ENCODE assay signal across 8 mouse cellular contexts in the genomic region with DNA sequence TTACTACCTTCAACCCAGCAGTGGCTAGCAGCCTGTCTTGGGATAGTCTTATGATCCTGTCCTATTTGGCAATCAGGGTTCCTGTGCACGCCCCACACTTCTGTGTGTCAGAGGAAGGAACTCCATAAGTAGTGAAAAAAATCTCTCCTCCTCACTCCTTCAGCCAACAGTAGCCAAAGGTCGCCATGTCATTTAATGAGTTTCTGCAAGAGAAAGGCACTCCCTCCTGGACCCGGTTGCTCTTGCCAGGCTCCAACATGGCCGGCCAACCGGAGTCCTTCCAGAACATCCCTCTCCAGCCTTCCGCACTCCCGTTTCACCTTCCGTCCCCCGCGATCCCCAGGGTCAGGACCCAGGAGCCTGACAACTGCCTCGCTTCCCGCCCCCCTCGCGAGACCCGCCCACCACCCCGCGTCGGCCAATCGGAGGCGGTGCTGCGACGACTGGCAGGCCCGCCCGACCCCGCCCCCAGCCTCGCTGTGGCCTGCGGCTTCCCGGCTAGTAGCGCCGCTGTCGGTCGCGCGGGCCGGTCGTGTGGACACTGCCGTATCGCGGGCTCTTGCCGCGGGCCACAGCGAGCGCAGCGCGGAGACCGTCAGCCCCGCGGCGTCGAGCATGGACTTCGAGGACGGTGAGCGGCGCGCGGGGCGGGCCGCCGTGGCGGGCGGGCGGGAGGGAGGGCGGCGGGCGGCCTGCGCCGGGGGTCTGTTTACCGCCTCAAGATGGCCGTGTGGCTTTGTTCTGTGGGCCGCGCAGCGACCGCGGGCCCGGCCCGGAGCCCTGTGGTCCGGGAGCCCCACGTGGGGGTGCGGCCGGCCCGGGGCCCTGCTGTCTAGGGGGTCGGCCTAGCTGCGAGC. TPM values are rescaled to one million over a fixed set of nuclear protein-coding genes. Genes with fewer than 3 reads are reported as not detected.
DNase-seq lines count a peak whose midpoint lies in the region; ATAC-seq and TF ChIP-seq lines count a peak whose summit lies in the region.

A gene (plus strand): TSS at position 498 of the 857 bp plus-strand sequence.

- peak; percentile 85; the same call in 1 of the 2 replicates for TF ChIP-seq POLR2A in bone marrow, adult 2 months (IDR thresholded peaks at IDR 0.05; ENCODE audit: borderline replicate concordance, control insufficient read depth, low read depth, low read length)

- no peaks in the 10 kb centered on the region; the same call in 1 of the 2 replicates for H3K4me1 ChIP-seq in bone marrow, adult 2 months (ENCODE audit: control insufficient read depth, insufficient read depth, low read length)
- H3K4me1 ChIP-seq in embryonic facial prominence, embryonic 15.5 days = peaks cover 21% of the 10 kb centered on the region
- H3K4me1 ChIP-seq in kidney, embryonic 14.5 days (ENCODE audit: control insufficient read depth, insufficient read depth, low read length) = peaks cover 12% of the 10 kb centered on the region; the same call in 1 of the 2 replicates
- peaks cover 13% of the 10 kb centered on the region for H3K4me1 ChIP-seq in limb, embryonic 15.5 days

- WGBS in bone marrow, adult 2 months = 1% methylated on average over 80 of the region's 83 CpGs
- under 1% methylated on average over 62 of the region's 83 CpGs for WGBS in embryonic facial prominence, embryonic 15.5 days
- WGBS in kidney, embryonic 14.5 days = 0% methylated on average over 68 of the region's 83 CpGs
- WGBS in limb, embryonic 15.5 days = under 1% methylated on average over 30 of the region's 83 CpGs

- peak; percentile 91 for ATAC-seq in embryonic facial prominence, embryonic 15.5 days (ENCODE audit: insufficient number of reproducible peaks, low FRiP score, low TSS enrichment, low read depth)
- peak; percentile 96 for ATAC-seq in kidney, embryonic 14.5 days (ENCODE audit: low FRiP score, low TSS enrichment)
- peak; percentile 95 for ATAC-seq in limb, embryonic 15.5 days (ENCODE audit: insufficient number of reproducible peaks, low FRiP score, low TSS enrichment, low read depth)

- no peak for TF ChIP-seq CTCF in bone marrow, adult 2 months (IDR thresholded peaks at IDR 0.05; ENCODE audit: control insufficient read depth, insufficient read depth, low read length)

- H3K36me3 ChIP-seq in embryonic facial prominence, embryonic 15.5 days = no peaks in the 10 kb centered on the region
- H3K36me3 ChIP-seq in kidney, embryonic 14.5 days (ENCODE audit: control insufficient read depth, insufficient read depth, low read length) = peaks cover 3% of the 10 kb centered on the region; the same call in 1 of the 2 replicates
- H3K36me3 ChIP-seq in limb, embryonic 15.5 days = no peaks in the 10 kb centered on the region

- H3K27ac ChIP-seq in bone marrow, adult 2 months (ENCODE audit: control insufficient read depth, insufficient read depth, low read depth, low read length, poor library complexity) = peak within 1 kb of the TSS; percentile 28; the same call in 1 of the 2 replicates
- peak within 1 kb of the TSS; percentile 82 for H3K27ac ChIP-seq in embryonic facial prominence, embryonic 15.5 days (replicated peaks)
- H3K27ac ChIP-seq in kidney, embryonic 14.5 days (ENCODE audit: low read depth, low read length) = peak within 1 kb of the TSS; percentile 81
- H3K27ac ChIP-seq in limb, embryonic 15.5 days = peak within 1 kb of the TSS; percentile 86

- H3K27me3 ChIP-seq in embryonic facial prominence, embryonic 15.5 days = no peaks in the 10 kb centered on the region
- H3K27me3 ChIP-seq in kidney, embryonic 14.5 days (ENCODE audit: control insufficient read depth, insufficient read depth, low read length) = no peaks in the 10 kb centered on the region
- H3K27me3 ChIP-seq in limb, embryonic 15.5 days = no peaks in the 10 kb centered on the region

- peak; percentile 96 for DNase-seq in 416B (ENCODE audit: low read depth)
- DNase-seq in heart, adult 9 months (ENCODE audit: low spot score in 2 of 2) = peak; percentile 91 to 93
- peak; percentile 74 to 78 for DNase-seq in monocyte, adult 2 months (ENCODE audit: low read depth in 1 of 2, low spot score in 2 of 2)
- peak; percentile 84 to 86 for DNase-seq in spleen, postnatal 36 days (ENCODE audit: low spot score in 2 of 2)

- H3K9me3 ChIP-seq in embryonic facial prominence, embryonic 15.5 days (replicated peaks) = no peaks in the 10 kb centered on the region
- no peaks in the 10 kb centered on the region for H3K9me3 ChIP-seq in kidney, embryonic 14.5 days (ENCODE audit: control insufficient read depth, low read length)
- H3K9me3 ChIP-seq in limb, embryonic 15.5 days = no peaks in the 10 kb centered on the region

- peak within 1 kb of the TSS; percentile 100 for H3K9ac ChIP-seq in embryonic facial prominence, embryonic 15.5 days
- H3K9ac ChIP-seq in kidney, embryonic 14.5 days (ENCODE audit: low read depth, low read length) = peak within 1 kb of the TSS; percentile 99
- peak within 1 kb of the TSS; percentile 98 for H3K9ac ChIP-seq in limb, embryonic 15.5 days

- peak within 1 kb of the TSS; percentile 66 for H3K4me3 ChIP-seq in bone marrow, adult 2 months (replicated peaks; ENCODE audit: control insufficient read depth, low read depth, low read length)
- H3K4me3 ChIP-seq in embryonic facial prominence, embryonic 15.5 days (replicated peaks) = peak within 1 kb of the TSS; percentile 96
- peak within 1 kb of the TSS; percentile 87 for H3K4me3 ChIP-seq in kidney, embryonic 14.5 days (ENCODE audit: low read length)
- H3K4me3 ChIP-seq in limb, embryonic 15.5 days = peak within 1 kb of the TSS; percentile 98

- peak within 1 kb of the TSS; percentile 70 for H3K4me2 ChIP-seq in embryonic facial prominence, embryonic 15.5 days (replicated peaks)
- H3K4me2 ChIP-seq in kidney, embryonic 14.5 days (replicated peaks; ENCODE audit: low read depth, low read length) = peak within 1 kb of the TSS; percentile 69
- peak within 1 kb of the TSS; percentile 60 for H3K4me2 ChIP-seq in limb, embryonic 15.5 days

RNA-seq across cellular contexts. Expression of the gene that starts here (rescaled TPM):
- polyA plus RNA-seq in bone marrow, adult 2 months (2011; ENCODE audit: insufficient read depth, insufficient read length, low replicate concordance, missing spikeins) = 16.8 and 21.6 TPM in 2 replicates
- polyA plus RNA-seq in embryonic facial prominence, embryonic 15.5 days (2015; fragmentation: Nextera tagmentation; extraction: Ambion mirVana) = 34.9 and 41.2 TPM in 2 replicates
- polyA plus RNA-seq in kidney, embryonic 14.5 days (2014; fragmentation: Nextera tagmentation; extraction: Ambion mirVana) = 45.1 and 57.3 TPM in 2 replicates
- polyA plus RNA-seq in limb, embryonic 15.5 days (2015; fragmentation: Nextera tagmentation; extraction: Ambion mirVana) = 34.4 and 38.0 TPM in 2 replicates

Comparison
In these comparisons a context has a peak if more than half of its experiments do, and no peak if none do; other contexts are left out.
1. Peak in every context shown above with its lines: DNase-seq, ATAC-seq, H3K4me3 ChIP-seq and H3K27ac ChIP-seq.
2. H3K27ac ChIP-seq: peak in every context shown above with its lines; median percentile 86 in limb, embryonic 15.5 days; 82 in embryonic facial prominence, embryonic 15.5 days; 81 in kidney, embryonic 14.5 days; 28 in bone marrow, adult 2 months.